Mouse (Mus musculus) forelimb bud, embryonic 11.5 days (tissue): ENCODE measurements around the gene Aph1b.
"Not testable (repeated sequence)": the region's sequence is repeated elsewhere in the genome, so short reads cannot be mapped to it uniquely, and the experiment has no call there.

ENCODE experiments used
- DNase-seq: peaks from one replicate; pipeline ENCODE4 v3.0.0-alpha.2; 2012; ENCODE audit warnings: low read depth, low spot score

The Aph1b gene

DNA sequence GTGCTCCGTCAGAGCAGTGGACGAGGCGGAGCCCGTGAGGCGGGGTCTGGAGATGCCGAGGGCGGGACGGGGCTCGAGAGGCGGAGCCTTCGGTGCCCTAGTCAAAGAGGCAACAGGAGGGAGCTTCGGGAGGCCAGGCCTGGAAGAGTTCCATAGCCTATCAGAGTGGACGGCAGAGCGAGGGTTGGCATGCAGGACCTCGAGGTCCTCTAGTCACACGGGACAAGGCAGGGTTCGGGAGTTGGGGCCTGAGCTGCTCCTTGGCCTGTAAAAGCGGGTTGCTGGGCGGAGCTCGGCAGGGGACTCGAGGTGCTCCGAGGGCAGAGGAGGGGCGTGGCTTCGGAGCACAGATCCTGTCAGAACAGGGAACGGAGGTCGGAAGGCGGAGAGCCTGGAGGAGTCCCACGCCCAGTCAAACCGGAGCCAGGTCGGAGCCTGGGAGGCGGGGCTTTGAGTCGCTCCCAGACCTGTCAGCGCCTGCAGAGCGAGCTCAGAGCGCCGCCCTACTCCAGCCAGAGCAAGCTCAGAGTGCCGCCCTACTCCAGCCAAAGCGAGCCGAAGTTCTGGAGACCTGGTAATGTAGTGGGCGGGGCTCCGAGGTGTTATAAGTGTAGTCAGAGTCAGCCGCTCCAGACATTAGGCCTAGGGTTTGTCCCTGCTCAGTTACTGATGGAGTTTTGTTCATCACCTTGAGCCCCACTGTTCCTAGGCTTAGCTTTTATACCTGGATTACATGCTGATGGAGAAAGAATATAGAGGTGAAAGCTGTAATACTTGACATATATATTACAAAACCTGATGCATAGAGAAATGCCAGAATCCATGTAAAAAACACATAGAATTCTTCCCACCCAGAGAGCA is at the start of gene Aph1b:
Gene Aph1b (minus strand): TSS at position 27 of the 861 bp plus-strand sequence.
- peak; percentile 98 for DNase-seq

DNA sequence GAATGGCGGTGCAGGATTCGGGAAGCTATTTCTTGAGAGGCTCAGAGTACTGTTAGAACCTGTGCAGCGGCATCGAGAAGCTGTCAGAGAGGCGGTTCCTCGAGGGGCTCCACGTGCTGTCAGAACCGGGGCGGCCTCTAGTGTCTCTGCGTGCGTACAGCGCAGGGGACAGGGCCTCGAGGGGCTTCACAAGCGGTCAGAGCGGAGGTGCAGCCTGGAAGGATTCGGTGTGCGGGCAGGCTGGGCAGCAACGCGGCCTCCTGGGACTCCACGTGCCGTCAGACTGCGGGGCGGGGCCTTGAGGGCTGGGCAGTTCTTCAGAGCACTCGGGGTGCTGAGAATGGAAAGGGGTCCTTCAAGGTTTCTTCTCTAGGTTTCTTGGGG is 39.8 kb upstream of the Aph1b start:
- no peak for DNase-seq

DNA sequence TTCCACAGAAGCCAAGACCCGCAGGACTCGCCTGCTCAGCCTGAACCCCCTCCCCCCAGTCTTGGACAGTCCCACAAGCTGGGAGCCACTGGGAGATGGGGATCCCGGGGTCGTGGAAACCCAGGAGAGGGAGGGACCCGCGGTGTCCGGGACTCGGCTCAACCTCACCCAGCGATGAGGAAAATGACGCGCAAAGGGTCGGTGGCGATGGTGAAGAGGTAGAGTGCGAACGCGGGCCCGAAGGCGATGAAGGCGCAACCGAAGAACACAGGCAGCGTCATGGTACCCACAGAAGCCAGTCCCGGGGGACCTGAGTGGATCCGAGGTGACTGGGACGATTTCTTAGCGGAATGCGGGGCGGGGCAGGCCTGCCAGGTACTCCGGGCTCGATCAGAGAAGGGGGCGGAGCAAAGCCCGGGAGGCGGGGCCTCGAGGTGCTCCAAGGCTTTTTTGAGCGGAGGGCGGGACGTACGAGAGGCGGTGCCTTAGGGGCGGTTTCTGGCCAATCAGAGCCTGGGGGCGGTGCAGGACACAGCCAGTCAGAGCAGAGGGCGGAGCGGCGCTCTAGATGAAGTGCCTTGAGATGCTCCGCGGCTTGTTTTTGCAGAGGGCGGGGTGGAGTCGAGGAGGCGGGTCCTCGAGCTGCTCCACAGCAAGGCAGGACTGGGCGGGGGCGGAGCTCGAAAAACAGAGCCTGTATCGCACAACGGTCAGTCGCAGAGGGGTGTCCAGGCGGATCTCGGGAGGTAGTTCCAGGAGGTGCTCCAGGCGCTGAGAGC is 39.2 kb upstream of the Aph1b start, which contains the start of gene Aph1c:
Gene Aph1c (minus strand): TSS at position 409 of the 779 bp plus-strand sequence.
- peak; percentile 98 for DNase-seq

DNA sequence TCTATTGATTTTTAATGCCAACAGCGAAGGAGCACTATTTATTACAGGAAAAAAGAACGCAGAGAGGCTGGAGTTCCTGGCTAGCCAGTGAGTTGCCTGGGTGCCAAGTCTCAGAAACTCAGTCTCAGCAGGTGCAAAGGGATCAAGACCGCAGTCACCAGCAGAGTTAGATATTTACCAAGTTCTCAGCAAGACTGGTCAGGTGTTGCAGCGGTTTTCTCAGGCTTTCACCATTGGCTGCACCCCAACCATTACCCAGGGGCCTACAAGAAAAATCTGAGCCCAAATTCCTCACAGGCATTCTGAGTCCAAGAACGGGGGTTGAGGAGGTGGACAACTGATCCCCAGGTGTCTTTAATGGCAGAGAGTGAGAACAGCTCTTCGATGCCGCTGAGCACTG is 38.6 kb upstream of the Aph1b start:
- no peak for DNase-seq

- DNase-seq: no peak
Observed at GRCm38 (mm10) chr9:66832366-66832908, 37.1 kb upstream of the Aph1b start.

DNA sequence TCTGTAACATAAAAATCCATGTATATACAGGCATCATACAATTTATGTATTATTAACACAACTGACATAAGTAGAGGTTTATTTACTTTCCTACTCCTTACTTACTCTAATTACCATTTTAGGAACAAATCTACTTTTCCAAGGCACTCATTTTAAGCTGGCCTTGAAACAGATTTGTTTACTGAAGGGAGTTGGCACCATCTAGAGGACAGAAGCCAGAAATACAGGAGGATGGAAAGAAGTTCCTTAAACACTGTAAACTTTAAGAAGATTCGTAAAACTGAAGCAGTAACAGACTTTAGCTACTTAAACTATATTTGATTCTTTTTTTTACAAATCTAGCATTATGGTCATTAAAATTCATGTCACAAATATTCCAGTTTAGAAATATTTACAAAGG is 30.7 kb upstream of the Aph1b start:
- peak; percentile 66 for DNase-seq

GRCm38 (mm10) chr9:66822255-66822654 is 27.0 kb upstream of the Aph1b start:
- not testable (repeated sequence) for DNase-seq

DNA sequence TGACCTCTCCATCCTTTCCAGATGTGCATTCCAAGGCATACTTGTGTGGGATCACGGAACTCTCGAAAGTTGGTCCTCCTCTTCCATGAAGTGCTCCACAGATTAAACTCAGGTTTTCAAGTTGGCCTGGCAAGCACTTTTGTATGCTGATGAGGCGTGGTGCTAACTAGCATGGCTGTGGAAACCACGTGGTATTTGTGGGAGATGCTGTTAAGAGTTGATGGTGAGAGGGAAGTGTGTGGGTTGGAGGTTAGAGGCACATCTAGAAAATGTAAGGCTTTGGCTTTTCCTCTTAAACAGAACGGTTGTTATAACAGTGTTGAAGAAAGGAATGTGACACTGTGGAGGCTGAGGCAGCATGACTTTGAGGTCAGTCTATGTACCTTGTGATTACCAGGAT is 25.7 kb upstream of the Aph1b start:
- DNase-seq: no peak

DNA sequence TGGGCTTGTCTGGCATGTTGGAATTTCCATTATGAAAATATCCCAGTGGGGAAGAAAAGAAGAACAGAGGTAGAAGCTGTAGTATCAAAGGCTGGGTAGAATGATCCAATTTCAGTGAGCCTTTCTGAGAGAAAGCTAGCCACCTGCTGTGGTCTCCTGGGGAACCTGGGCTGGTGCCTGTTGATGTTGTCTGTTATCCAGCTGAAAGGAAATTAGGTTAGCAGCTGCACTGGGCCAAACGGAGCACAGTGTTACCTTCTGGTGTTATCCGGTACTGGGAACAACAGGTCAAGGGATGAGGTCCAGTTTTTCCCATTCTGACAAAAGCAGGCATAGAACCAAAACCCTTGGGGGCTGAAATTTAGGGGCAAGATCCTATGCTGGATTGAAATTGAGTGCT is 18.1 kb upstream of the Aph1b start:
- DNase-seq: peak; percentile 55

DNA sequence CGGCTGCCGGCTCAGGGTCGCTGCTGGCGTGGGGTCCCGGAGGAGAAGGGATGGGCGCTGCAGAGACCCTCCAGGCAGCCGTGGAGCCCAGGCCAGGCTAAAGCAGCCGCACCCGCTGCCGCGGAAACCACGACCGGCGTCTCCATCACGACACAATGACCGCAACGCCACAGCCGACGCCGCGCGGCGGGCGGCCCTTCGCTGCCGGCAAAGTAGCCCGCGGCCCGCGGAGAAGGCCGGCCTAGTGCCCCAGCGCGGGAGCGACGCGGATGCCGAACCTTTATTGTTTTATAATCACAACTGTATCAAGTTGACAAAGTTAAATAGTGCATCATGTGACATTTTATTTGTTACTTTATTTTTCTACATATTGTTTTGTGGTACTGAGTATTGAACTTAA is 10.7 kb upstream of the Aph1b start:
- not testable (repeated sequence) for DNase-seq

- no peak for DNase-seq
Observed at GRCm38 (mm10) chr9:66801947-66802346, 6.7 kb upstream of the Aph1b start.

DNA sequence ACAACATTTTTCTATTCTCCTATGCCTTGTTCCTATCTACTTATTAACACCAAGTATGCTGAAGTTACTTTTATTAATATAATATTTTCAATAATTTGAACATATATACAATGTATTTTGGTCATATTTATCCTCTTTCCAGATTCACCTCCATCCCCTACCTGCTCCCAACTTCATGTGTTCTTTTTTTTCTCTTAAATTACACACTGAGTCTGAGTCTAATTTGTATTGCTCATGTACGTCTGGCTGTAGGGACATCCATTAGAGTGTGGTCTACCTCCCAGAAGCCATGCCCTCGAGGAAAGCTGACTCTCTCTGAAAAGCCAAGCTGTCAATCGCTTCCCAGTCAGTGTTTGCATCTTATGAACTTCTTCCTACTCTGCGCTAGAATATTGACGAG is 1.4 kb upstream of the Aph1b start, which contains the start of gene Gm10647:
Gene Gm10647 (plus strand): TSS at position 301 of the 400 bp plus-strand sequence.
- no peak for DNase-seq

- DNase-seq: no peak
Observed at GRCm38 (mm10) chr9:66794629-66795463, 444 bp downstream of the Aph1b start.

GRCm38 (mm10) chr9:66787821-66788220 is 7.5 kb downstream of the Aph1b start:
- DNase-seq: peak; percentile 51

GRCm38 (mm10) chr9:66784552-66784951 is 10.7 kb downstream of the Aph1b start:
- DNase-seq: not testable (repeated sequence)

GRCm38 (mm10) chr9:66770701-66771100 is 24.6 kb downstream of the Aph1b start:
- no peak for DNase-seq

DNA sequence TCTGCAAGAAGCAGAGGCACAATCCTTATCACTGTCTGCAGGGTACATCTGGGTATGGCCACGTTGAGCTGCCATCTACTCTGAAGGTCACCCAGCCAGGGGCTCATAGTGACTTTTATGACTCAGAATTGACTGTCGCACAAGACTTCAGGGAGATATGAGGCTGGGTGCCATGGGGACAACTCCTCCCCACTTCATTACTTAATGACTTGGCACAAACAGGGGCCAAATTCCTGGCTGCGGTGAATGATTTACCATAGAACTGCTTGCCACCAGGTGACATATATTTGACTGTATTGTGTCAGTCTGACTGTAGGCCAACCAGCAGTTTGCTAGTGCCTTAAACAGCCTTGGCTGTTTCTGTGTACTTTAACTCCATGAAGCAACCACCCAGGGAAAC is 26.0 kb downstream of the Aph1b start:
- no peak for DNase-seq

DNA sequence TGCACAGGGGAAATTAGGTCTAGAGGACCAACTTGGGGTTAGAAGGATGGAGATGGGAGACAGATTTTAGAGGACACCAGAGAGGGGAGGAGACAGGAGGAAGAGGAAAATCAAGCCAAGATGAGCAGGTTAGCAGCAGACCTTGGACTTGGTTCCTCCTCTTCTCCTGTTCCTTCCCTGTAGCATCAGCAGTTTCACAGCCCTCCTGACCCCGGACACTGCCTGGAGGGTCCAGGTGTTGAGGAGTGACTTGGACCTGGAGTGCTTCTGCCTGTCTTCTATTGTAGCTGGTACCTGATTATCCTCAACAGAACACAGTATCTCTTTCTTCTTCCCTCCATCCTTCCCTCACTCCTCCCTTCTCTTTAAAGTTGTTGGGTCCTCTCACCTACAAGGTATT is 26.6 kb downstream of the Aph1b start:
- DNase-seq: no peak

DNA sequence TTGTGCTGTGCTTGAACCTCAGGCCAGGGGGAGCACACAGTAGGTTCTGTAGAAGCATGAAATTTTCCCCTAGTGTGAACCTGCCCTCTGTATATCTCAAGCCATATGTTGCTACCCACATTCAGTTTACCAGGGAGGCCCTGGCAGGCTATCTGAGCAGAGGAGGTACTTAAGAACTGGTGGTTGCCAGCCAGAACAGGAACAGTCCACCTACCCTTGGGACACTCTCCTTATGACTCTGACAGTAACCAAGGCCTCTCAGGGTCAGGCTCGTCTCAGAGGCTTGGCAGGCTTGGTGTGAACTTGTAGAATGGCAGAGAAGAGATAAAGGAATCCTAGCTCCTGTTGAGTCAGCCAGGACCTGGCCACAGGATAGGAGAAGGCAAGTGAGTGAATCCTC is 34.3 kb downstream of the Aph1b start:
- no peak for DNase-seq

- no peak for DNase-seq
Observed at GRCm38 (mm10) chr9:66752849-66753248, 42.4 kb downstream of the Aph1b start.

- no peak for DNase-seq
Observed at GRCm38 (mm10) chr9:66748390-66748789, 46.9 kb downstream of the Aph1b start.
